Mouse (Mus musculus): ENCODE results near the gene Kif6.

- no peak for TF ChIP-seq POLR2A (IDR thresholded peaks at IDR 0.05; ENCODE audit: insufficient read depth, low read depth, low read length)
- TF ChIP-seq CTCF (IDR thresholded peaks at IDR 0.05): no peak
Measured at GRCm38 (mm10) chr17:49890861-49891260, 275.9 kb downstream of the Kif6 start.

All from heart, adult 2 months (tissue).